Mouse (Mus musculus) ES-E14 (cell line): ENCODE data around the gene Olfr610.

ENCODE experiments used
- HCFC1 ChIP-seq: IDR thresholded peaks from 2 replicates; pipeline ENCODE4 v1.6.1; 2012; ENCODE audit warnings: low read length, inconsistent platforms, borderline replicate concordance; ENCODE audit not compliant: insufficient read depth
- MAFK ChIP-seq: IDR thresholded peaks from 2 replicates; pipeline ENCODE4 v1.6.1; 2014; ENCODE audit warnings: mild to moderate bottlenecking, low read depth, low read length, inconsistent platforms; ENCODE audit not compliant: insufficient read depth
- ZC3H11A ChIP-seq: IDR thresholded peaks from 2 replicates; pipeline ENCODE4 v1.6.1; 2012; ENCODE audit warnings: low read depth, mild to moderate bottlenecking, inconsistent platforms, low read length, borderline replicate concordance

DNA sequence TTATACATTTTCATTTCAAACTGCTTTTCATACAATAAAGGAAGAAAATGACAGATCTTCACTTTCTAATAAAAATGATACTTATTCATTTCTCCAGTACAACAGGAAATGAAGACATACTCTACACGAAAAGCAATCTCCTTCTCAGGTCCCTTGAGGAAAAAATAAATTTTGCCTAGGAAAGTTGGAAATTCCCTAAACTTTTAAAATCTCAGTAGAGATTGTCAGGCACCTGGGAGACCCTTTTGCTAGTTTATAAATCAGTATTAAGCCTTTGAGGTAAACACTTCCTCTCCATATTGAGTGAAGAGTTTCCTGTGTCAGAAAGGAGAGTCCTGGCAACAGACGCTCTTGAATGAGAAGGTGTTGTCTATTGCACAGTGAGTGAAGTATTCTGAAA, 35.9 kb upstream of the Olfr610 start, which contains the start of gene Olfr613:
- TF ChIP-seq ZC3H11A (no peak), HCFC1 (no peak), MAFK (no peak)
